Mouse (Mus musculus): Measurements from ENCODE around the gene Syt2.

DNA sequence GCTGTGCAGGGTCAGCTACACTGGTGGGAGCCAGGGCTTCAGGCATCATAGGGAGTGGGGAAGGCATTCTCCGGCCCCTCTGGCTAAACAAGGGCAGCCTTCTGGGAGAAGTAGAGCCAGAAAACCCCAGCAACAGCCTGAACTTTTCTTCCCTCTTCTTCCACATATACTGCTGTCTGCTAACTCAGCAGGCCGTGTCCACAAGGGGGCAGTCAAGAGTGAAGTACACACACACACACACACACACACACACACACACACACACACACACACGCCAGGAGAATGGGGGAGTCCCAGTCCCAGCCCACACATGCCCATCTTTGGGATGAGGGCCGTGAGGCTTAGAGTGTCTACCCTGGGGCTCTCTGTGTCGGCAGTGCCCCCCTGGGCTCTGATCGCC is 95.0 kb downstream of the Syt2 start:
- TF ChIP-seq POLR2A (IDR thresholded peaks at IDR 0.05; ENCODE audit: borderline replicate concordance, extremely low read depth, insufficient read depth, insufficient read length, poor library complexity, severe bottlenecking) (no peak), CTCF (IDR thresholded peaks at IDR 0.05; ENCODE audit: borderline replicate concordance, extremely low read depth, insufficient read depth, insufficient read length) (peak; percentile 32; the same call in 1 of the 2 replicates)

Measured in brain, embryonic 14.5 days (tissue).